Mouse (Mus musculus): Measurements from ENCODE around the gene Tbl3. TPM values are rescaled to one million over a fixed set of nuclear protein-coding genes. Genes with fewer than 3 reads are reported as not detected.

Tbl3 gene
- total and polyA plus RNA-seq, 2 experiments from 2014 or later, result 30.1 to 42.2 TPM

- H3K4me2 ChIP-seq (ENCODE audit: low read depth, low read length), result peak overlapping the region; percentile 39; the same call in 1 of the 2 replicates
- WGBS, result 36% methylated on average over 16 of the region's 16 CpGs
- TF ChIP-seq EP300 (IDR thresholded peaks at IDR 0.05; ENCODE audit: low read depth), result no peak
- no peak for TF ChIP-seq CTCF (IDR thresholded peaks at IDR 0.05; ENCODE audit: low read depth)
- peaks cover 13% of the 10 kb centered on the region; the same call in 1 of the 2 replicates for H3K4me1 ChIP-seq (ENCODE audit: control insufficient read depth, insufficient read depth)
- no peaks in the 10 kb centered on the region for H3K9me3 ChIP-seq (replicated peaks; ENCODE audit: control insufficient read depth, low read length)
- peaks cover 9% of the 10 kb centered on the region; the same call in 1 of the 2 replicates for H3K36me3 ChIP-seq (replicated peaks; ENCODE audit: control insufficient read depth, insufficient read depth, low read length)
- H3K4me3 ChIP-seq (ENCODE audit: low read depth, low read length), result no peak overlapping the region
- H3K27ac ChIP-seq (ENCODE audit: low read depth), result no peak overlapping the region
- DNase-seq (ENCODE audit: low spot score), result no peak
- no peak overlapping the region for H3K9ac ChIP-seq (replicated peaks; ENCODE audit: low read depth, low read length)
- H3K27me3 ChIP-seq (ENCODE audit: control insufficient read depth, insufficient read depth, low read length), result peaks cover 44% of the 10 kb centered on the region
- ATAC-seq (ENCODE audit: insufficient read depth, low read depth), result 0 out of 2 replicates have a peak, but pooled peaks have one; percentile 37
Measured at GRCm38 (mm10) chr17:24686514-24686913, 20.9 kb downstream of the Tbl3 start.

GRCm38 (mm10) chr17:24677500-24678080, 29.9 kb downstream of the Tbl3 start:
- WGBS, result 89% methylated on average over 24 of the region's 24 CpGs
- Histone ChIP-seq H3K27ac (ENCODE audit: low read depth) (no peak overlapping the region), H3K4me3 (ENCODE audit: low read depth, low read length) (no peak overlapping the region), H3K36me3 (replicated peaks; ENCODE audit: control insufficient read depth, insufficient read depth, low read length) (peaks cover 60% of the 10 kb centered on the region), H3K9ac (replicated peaks; ENCODE audit: low read depth, low read length) (no peak overlapping the region), H3K9me3 (replicated peaks; ENCODE audit: control insufficient read depth, low read length) (no peaks in the 10 kb centered on the region), H3K4me2 (ENCODE audit: low read depth, low read length) (no peak overlapping the region), H3K4me1 (ENCODE audit: control insufficient read depth, insufficient read depth) (peaks cover 3% of the 10 kb centered on the region; the same call in 1 of the 2 replicates), H3K27me3 (ENCODE audit: control insufficient read depth, insufficient read depth, low read length) (no peaks in the 10 kb centered on the region)
- no peak for TF ChIP-seq EP300 (IDR thresholded peaks at IDR 0.05; ENCODE audit: low read depth)
- no peak for TF ChIP-seq CTCF (IDR thresholded peaks at IDR 0.05; ENCODE audit: low read depth)
- no peak for DNase-seq (ENCODE audit: low spot score)
- ATAC-seq (ENCODE audit: insufficient read depth, low read depth), result no peak

DNA sequence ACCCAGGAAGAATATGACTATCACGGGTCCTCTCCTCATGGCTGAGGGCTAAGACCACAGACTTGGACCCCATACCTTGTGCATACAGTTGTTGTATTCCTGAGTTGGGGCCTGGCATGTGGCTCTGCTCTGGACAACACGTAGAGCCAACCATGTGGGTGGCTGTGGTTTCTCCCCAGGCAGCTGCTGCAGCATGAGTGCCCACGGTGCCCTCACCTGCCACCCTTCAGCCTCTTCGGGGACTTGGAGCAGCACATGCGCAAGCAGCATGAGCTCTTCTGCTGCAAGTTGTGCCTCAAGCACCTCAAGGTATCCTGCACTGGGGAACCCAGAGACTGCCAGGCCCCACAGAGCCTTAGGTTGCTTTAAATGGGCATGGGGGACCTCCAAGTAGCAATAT, 30.6 kb downstream of the Tbl3 start:
- no peak for TF ChIP-seq CTCF (IDR thresholded peaks at IDR 0.05; ENCODE audit: low read depth)
- TF ChIP-seq EP300 (IDR thresholded peaks at IDR 0.05; ENCODE audit: low read depth), result no peak
- Histone ChIP-seq H3K4me1 (ENCODE audit: control insufficient read depth, insufficient read depth) (peaks cover 11% of the 10 kb centered on the region; the same call in 1 of the 2 replicates), H3K36me3 (replicated peaks; ENCODE audit: control insufficient read depth, insufficient read depth, low read length) (peaks cover 53% of the 10 kb centered on the region), H3K27ac (ENCODE audit: low read depth) (no peak overlapping the region), H3K4me3 (ENCODE audit: low read depth, low read length) (no peak overlapping the region), H3K9me3 (replicated peaks; ENCODE audit: control insufficient read depth, low read length) (no peaks in the 10 kb centered on the region), H3K4me2 (ENCODE audit: low read depth, low read length) (no peak overlapping the region), H3K27me3 (ENCODE audit: control insufficient read depth, insufficient read depth, low read length) (no peaks in the 10 kb centered on the region), H3K9ac (replicated peaks; ENCODE audit: low read depth, low read length) (no peak overlapping the region)
- DNase-seq (ENCODE audit: low spot score) (no peak), ATAC-seq (ENCODE audit: insufficient read depth, low read depth) (no peak)
- 91% methylated on average over 5 of the region's 5 CpGs for WGBS

GRCm38 (mm10) chr17:24676187-24676586, 31.3 kb downstream of the Tbl3 start:
- ATAC-seq (ENCODE audit: insufficient read depth, low read depth) (peak; percentile 49; the same call in 1 of the 2 replicates), DNase-seq (ENCODE audit: low spot score) (peak; percentile 43)
- Histone ChIP-seq H3K9ac (replicated peaks; ENCODE audit: low read depth, low read length) (no peak overlapping the region), H3K27ac (ENCODE audit: low read depth) (no peak overlapping the region), H3K9me3 (replicated peaks; ENCODE audit: control insufficient read depth, low read length) (no peaks in the 10 kb centered on the region), H3K4me3 (ENCODE audit: low read depth, low read length) (no peak overlapping the region), H3K27me3 (ENCODE audit: control insufficient read depth, insufficient read depth, low read length) (no peaks in the 10 kb centered on the region), H3K4me1 (ENCODE audit: control insufficient read depth, insufficient read depth) (peaks cover 17% of the 10 kb centered on the region), H3K4me2 (ENCODE audit: low read depth, low read length) (no peak overlapping the region), H3K36me3 (replicated peaks; ENCODE audit: control insufficient read depth, insufficient read depth, low read length) (peaks cover 48% of the 10 kb centered on the region)
- 53% methylated on average over 2 of the region's 2 CpGs for WGBS
- no peak for TF ChIP-seq EP300 (IDR thresholded peaks at IDR 0.05; ENCODE audit: low read depth)
- TF ChIP-seq CTCF (IDR thresholded peaks at IDR 0.05; ENCODE audit: low read depth), result peak; percentile 75

- no peak for TF ChIP-seq CTCF (IDR thresholded peaks at IDR 0.05; ENCODE audit: low read depth)
- no peak for TF ChIP-seq EP300 (IDR thresholded peaks at IDR 0.05; ENCODE audit: low read depth)
- DNase-seq (ENCODE audit: low spot score) (no peak), ATAC-seq (ENCODE audit: insufficient read depth, low read depth) (no peak)
- WGBS, result 47% methylated on average over 7 of the region's 7 CpGs
- Histone ChIP-seq H3K4me1 (ENCODE audit: control insufficient read depth, insufficient read depth) (peaks cover 29% of the 10 kb centered on the region), H3K27me3 (ENCODE audit: control insufficient read depth, insufficient read depth, low read length) (no peaks in the 10 kb centered on the region), H3K4me3 (ENCODE audit: low read depth, low read length) (no peak overlapping the region), H3K27ac (ENCODE audit: low read depth) (no peak overlapping the region), H3K4me2 (ENCODE audit: low read depth, low read length) (no peak overlapping the region), H3K9me3 (replicated peaks; ENCODE audit: control insufficient read depth, low read length) (no peaks in the 10 kb centered on the region), H3K36me3 (replicated peaks; ENCODE audit: control insufficient read depth, insufficient read depth, low read length) (peaks cover 29% of the 10 kb centered on the region), H3K9ac (replicated peaks; ENCODE audit: low read depth, low read length) (no peak overlapping the region)
Measured at GRCm38 (mm10) chr17:24674277-24674676, 33.2 kb downstream of the Tbl3 start.

DNA sequence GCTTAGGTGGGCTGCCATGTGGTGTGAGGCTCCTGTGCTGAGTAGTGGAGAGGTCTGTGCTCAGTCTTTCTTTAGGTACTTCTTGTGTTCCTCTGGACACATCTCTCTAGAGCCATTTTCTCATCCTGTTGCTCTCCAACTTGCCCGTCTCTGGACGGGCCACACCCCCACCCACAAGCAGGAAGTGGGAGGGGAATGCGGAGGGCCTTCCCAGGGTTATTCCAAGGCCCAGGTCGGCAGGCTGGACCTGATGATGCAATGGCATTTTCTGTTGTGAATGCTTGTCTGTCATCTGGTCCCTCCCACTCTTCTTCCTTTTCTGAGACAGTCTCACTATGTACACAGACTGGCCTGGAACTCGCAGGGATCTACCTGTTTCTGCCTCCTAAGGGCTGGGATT, 35.3 kb downstream of the Tbl3 start:
- peak; percentile 40 for DNase-seq (ENCODE audit: low spot score)
- Histone ChIP-seq H3K4me3 (ENCODE audit: low read depth, low read length) (no peak overlapping the region), H3K27ac (ENCODE audit: low read depth) (peak overlapping the region; percentile 33; the same call in 1 of the 2 replicates), H3K9ac (replicated peaks; ENCODE audit: low read depth, low read length) (no peak overlapping the region), H3K36me3 (replicated peaks; ENCODE audit: control insufficient read depth, insufficient read depth, low read length) (peaks cover 8% of the 10 kb centered on the region), H3K4me2 (ENCODE audit: low read depth, low read length) (peak overlapping the region; percentile 32), H3K27me3 (ENCODE audit: control insufficient read depth, insufficient read depth, low read length) (no peaks in the 10 kb centered on the region), H3K9me3 (replicated peaks; ENCODE audit: control insufficient read depth, low read length) (no peaks in the 10 kb centered on the region), H3K4me1 (ENCODE audit: control insufficient read depth, insufficient read depth) (peaks cover 32% of the 10 kb centered on the region)
- no peak for TF ChIP-seq CTCF (IDR thresholded peaks at IDR 0.05; ENCODE audit: low read depth)
- 31% methylated on average over 5 of the region's 5 CpGs for WGBS
- ATAC-seq (ENCODE audit: insufficient read depth, low read depth), result no peak

All from heart, postnatal 0 days (tissue).